Mouse (Mus musculus): ENCODE results near the gene 9930022D16Rik.

The 9930022D16Rik gene

DNA sequence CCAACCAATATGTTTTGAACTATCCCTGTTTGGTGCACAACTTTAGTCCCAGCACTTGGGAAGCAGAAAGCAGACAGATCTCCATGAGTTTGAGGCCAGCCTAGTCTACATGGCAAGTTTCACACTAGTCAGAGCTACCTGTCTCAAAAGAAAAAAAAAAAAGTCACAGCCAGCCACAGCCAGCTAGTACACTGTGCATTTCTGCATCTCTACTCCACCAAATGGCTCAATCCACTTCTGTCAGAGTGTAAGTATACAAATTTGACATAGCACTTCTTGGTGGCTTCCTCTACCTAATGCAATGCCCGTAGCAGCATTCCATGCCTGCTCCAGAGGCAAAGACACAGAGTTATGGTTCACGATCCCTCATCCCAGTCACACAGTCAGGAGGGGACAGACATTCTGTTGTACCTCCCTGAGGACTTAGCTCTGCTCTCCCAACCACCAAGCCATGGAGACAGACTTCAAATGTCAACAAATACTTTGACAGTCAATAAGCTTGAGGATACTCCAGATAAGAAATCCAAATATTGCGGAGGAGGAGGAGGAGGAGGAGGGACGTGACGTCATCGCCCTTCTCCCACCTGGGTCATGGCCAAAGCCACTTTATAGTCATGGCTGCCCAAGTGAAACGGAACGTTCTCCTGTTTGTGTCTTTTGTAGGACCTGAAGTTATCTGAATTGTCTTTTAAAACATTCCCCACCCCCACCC is 3.1 kb downstream of the 9930022D16Rik start:
- no peak for DNase-seq (ENCODE audit: low read depth, low spot score)

GRCm38 (mm10) chr11:109417472-109418040 is 3.8 kb downstream of the 9930022D16Rik start:
- no peak for DNase-seq (ENCODE audit: low read depth, low spot score)

GRCm38 (mm10) chr11:109419461-109419860 is 5.7 kb downstream of the 9930022D16Rik start:
- DNase-seq (ENCODE audit: low read depth, low spot score): no peak

GRCm38 (mm10) chr11:109419961-109420566 is 6.3 kb downstream of the 9930022D16Rik start:
- peak; percentile 55 for DNase-seq (ENCODE audit: low read depth, low spot score)

DNA sequence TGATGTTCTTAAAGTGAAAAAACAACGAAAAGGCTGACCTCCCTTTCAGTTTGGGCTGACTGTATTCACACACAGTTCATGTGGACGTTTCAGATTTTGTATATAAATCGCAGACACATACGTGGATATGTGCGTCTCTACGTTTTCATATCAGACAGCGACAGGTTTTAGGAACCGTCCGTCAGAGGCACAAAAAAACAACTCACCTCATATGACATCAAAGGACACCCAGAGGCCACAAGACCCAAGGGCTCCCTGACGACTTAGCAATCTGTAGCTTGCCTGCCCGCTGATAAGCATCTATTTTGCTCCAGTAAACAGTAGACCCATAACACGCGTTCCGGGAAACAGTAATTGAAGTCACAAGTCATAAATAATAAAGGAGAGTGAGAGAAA is 6.8 kb downstream of the 9930022D16Rik start:
- DNase-seq (ENCODE audit: low read depth, low spot score): no peak

DNA sequence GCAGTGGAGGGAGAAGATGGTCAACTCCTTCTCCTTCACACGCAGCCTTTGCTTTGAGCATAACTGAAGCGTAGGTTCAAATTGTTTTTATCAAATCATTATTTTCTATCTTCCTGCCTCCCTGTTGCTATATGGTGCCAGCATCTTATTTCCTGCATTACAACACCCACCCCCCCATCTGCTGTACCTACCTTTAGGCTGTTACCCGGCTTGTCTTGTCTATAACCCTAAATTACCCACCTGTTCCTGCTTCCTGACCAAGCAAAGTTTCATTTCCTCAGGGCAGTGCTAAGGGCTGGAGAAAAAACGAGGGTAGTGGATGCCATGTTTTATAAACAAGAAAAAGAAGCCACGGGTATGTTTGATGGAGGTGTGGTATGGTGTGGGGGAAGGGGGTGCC is 7.5 kb downstream of the 9930022D16Rik start:
- DNase-seq (ENCODE audit: low read depth, low spot score): no peak

GRCm38 (mm10) chr11:109422263-109422662 is 8.5 kb downstream of the 9930022D16Rik start:
- DNase-seq (ENCODE audit: low read depth, low spot score): no peak

DNA sequence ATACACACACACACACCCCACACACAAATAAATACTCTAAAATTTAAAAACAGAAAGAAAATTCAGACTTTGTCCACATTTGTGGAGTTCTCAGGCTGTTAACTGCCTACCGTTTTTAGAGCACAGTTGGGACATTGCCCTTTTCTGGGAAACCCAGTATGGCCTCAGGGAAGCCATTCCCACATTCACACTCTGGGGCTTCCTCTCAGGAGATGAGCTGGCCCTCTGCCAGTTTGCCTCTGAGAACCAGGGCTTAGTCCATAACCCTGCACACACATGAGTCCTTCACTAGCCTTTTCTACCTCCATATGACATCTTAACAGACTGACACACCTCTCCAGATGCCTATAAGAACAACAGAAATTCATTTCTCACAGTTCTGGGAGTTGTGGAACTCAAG is 9.6 kb downstream of the 9930022D16Rik start:
- no peak for DNase-seq (ENCODE audit: low read depth, low spot score)

DNA sequence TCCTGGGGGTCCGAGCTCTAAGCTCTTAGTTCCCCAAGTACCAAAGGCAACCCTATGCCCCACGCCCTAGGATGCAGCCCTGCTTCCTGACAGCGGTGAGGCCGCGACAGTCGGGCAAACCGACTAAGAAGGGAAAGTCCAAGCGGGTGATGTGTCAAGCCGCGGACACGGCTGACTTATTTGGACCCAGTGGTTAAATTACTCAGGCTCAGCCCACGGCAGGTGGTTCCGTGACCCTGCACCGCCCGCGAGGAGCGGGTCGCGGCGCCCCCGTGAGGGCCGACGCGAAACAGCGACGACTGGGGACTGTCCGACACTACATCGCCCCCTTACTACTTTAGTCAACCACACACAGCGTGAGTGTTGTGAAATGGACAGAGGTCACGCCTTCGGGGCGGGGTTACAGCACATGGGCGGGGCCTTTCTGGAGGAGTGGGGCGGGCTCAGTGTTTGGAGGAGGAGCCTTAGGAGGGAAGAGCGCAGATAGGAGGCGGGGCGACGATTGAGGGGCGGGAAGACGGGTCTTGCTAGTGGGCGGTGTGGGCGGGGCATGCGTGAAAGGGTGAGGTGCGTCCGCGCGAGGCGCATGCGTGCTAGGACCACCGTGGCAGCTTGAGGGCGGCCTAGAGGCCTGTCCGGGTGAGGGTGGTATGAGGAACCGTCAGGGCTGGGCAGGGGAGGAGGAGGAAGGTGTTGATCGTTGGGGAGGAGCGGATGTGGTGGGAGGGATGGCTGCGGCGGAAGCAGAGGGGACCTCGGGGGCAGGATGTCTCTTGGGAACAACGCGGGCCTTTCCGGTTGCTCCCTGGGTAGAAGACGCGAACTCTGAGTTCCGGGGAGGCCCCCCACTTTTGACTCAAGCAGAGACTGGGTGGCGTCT is 11.9 kb downstream of the 9930022D16Rik start, which contains the start of gene Amz2:
Gene Amz2, plus strand, starts transcription at position 555 of the 880 bp plus-strand sequence.
- peak; percentile 100 for DNase-seq (ENCODE audit: low read depth, low spot score)

GRCm38 (mm10) chr11:109426272-109426586 is 12.5 kb downstream of the 9930022D16Rik start:
- no peak for DNase-seq (ENCODE audit: low read depth, low spot score)

- DNase-seq (ENCODE audit: low read depth, low spot score): no peak
These were observed 13.6 kb downstream of the 9930022D16Rik start for GRCm38 (mm10) chr11:109427353-109427752.

- DNase-seq (ENCODE audit: low read depth, low spot score): no peak
These were observed 20.6 kb downstream of the 9930022D16Rik start for GRCm38 (mm10) chr11:109434233-109434798.

DNA sequence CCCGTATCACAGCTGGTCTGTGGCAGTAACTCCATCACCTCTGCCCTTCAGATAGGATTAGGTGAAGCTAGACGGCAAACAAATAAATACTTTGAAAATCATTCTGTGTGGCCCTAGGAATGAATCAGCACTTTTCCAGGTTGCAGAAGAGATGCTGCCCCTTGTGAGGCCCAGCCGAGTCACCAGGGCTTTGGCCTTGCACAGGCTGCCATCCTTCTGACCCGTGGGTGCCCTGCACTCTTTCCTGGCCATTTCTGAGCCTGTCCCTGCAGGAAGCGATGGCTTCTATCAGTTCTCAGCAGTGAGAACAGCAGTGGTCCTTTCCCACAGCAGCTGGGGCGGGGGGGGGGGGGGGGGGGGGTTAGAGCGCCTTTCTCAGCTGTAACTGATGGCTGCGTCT is 23.2 kb downstream of the 9930022D16Rik start:
- DNase-seq (ENCODE audit: low read depth, low spot score): no peak

- no peak for DNase-seq (ENCODE audit: low read depth, low spot score)
These were observed 25.5 kb downstream of the 9930022D16Rik start for GRCm38 (mm10) chr11:109439209-109439608.

DNA sequence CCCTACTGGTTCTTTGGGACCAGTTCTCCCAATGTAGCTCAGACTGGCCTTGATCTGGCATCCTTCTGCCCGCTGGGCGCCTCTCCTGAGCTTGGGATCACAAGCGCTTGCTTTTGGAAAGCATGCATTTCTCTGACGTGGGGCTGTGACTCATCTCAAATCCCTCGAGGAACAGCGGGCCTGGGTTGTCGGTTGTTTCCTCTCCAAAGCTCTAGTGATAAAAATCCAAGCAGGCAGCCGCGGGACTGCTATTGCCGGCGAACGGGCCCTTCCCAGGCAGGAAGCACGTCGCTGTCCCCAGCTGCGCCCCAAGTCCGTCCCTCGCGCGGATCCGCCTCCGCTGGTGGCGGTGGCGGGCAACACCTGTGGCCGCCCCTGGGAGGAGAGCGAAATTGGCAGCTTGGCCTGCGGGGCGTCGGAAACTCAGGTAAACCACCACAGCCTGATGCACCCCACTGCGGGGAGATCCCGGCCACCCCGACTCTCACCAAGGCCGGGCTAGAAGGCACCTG is 26.2 kb downstream of the 9930022D16Rik start:
- peak; percentile 41 for DNase-seq (ENCODE audit: low read depth, low spot score)

- no peak for DNase-seq (ENCODE audit: low read depth, low spot score)
These were observed 26.9 kb downstream of the 9930022D16Rik start for GRCm38 (mm10) chr11:109440641-109441040.

DNA sequence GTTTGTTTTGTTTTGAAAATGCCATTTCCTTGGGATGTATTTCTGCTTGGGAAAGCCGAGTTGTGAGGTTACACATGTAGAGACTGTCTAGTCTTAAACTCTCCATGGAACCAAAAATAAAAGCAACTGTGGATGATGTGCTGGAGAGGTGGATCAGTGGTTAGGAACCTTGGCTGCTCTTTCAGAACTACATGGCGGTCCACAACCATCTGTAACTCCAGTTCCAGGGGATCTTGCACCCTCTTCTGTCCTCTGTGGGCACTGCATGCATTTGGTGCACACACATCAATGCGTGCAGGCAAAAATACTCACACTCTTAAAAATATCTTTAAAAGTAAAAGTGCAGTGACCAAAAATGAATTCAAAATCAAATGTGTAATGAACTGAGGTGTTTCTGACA is 27.4 kb downstream of the 9930022D16Rik start:
- peak; percentile 73 for DNase-seq (ENCODE audit: low read depth, low spot score)

DNA sequence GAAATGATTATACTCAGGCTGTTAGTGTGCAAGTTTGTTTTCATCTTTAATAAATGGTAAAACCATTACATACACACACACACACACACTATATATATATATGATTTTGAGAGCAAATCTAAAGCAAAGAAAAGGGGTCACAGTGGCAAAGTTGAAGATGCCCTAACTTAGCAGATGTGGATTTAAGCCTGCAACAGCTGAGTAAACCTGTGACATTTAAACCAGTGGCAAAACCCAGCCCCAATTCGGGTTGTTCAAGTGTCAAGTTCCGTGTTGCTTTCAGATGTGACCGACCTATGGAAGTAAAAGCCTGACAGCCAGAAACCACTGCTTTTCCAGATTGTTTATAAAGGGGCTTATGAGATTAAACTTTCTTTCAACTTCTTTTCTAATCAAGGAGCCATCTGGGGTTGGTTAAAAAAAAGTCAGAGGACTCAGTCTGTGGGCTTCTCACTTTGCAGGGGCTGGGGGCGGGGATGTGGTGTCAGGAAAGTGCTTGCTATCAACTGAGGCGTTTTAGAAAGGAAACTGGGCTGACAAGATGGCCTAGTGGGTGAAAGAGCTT is 28.5 kb downstream of the 9930022D16Rik start:
- DNase-seq (ENCODE audit: low read depth, low spot score): no peak

DNA sequence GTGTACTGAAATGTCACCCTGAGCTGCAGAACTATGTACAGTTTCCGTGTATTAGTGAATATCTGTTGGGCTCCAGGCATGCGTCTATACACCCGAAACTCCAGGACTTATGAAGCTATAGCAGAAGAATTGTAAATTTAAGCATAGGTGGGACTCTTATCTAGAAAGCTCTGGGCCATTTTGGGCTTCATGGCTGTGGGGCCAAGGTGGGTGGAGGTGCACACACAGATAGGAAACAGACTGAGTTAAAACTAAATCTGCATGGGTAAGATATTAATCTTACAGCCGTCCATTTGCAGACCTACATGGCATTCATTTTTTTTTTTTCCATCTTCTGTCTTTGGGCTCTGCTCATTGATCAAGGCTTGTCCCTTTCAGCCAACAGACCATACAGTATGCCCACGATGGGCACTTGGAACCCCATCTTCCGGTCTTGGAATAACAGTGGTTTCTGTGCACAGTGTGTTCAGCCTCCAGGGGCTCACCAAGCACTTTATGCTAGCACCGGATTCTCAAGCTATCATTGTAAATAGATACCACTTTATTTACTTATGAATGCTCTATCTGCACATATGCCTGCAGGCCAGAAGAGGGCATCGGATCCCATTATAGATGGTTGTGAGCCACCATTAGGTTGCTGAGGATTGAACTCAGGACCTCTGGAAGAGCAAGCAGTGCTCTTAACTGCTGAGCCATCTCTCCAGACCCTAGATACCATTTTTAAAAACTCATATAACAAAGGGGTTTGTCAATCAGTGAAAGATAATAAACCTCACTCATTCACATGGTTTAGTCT is 29.9 kb downstream of the 9930022D16Rik start:
- DNase-seq (ENCODE audit: low read depth, low spot score): no peak

DNA sequence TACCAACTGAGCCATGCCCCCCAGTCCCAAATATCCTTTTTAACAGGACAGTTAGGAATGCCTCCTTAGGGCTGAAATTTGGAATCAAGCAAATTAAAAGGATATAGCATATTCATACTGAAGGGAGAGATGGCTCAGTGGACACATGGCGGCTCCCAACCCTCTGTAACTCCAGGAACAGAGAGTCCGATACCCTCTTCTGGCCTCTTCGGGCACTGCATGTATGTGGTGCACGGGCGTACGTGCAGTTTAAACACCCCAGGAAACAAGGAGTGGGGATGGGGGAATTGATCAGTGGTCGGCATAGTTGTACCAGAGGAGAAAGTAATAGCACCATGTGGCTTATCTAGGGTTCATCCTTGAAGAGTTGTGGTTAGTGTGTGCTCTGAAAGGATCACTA is 30.9 kb downstream of the 9930022D16Rik start:
- DNase-seq (ENCODE audit: low read depth, low spot score): peak; percentile 74

Measured in ES-CJ7 (cell line).